Mouse (Mus musculus): Measurements from ENCODE around the gene Sp7. TPM values are rescaled to one million over a fixed set of nuclear protein-coding genes. Genes with fewer than 3 reads are reported as not detected.

Gene Sp7
- polyA plus RNA-seq, 1 experiment from 2014 or later, result 2.3 TPM

DNA sequence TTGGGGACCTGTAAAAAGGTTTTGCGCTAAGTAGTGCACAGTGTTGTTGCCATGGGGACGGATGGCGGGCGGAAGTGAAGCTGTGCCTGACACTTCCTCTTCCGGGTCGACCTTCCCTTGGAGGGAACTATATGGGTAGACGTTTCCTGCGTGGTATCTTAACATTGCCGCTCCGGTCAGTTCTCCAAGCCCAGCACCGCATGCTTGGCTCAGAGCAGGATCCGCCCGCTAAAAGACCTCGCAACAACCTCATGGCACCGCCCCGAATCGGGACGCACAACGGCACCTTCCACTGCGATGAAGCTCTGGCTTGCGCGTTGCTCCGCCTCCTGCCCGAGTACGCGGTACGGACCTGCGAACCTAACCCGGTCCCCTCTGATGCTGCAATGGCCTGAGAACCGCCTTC is 35.4 kb downstream of the Sp7 start, which contains the start of gene Myg1:
Gene Myg1 (plus strand): TSS at position 100 of the 406 bp plus-strand sequence.
- H3K9me3 ChIP-seq (ENCODE audit: control insufficient read depth, low read length), result no peaks in the 10 kb centered on the region
- H3K4me1 ChIP-seq (ENCODE audit: control insufficient read depth, insufficient read depth, low read length), result peaks cover 17% of the 10 kb centered on the region
- peak within 1 kb of the TSS; percentile 78 for H3K4me3 ChIP-seq (ENCODE audit: low read depth, low read length)
- under 1% methylated on average over 30 of the region's 30 CpGs for WGBS
- H3K27me3 ChIP-seq (ENCODE audit: control insufficient read depth, insufficient read depth, low read length), result no peaks in the 10 kb centered on the region
- H3K27ac ChIP-seq (replicated peaks; ENCODE audit: low read depth, low read length), result peak within 1 kb of the TSS; percentile 43; the same call in 1 of the 2 replicates
- peak; percentile 90 for DNase-seq (ENCODE audit: low spot score)
- ATAC-seq (ENCODE audit: insufficient number of reproducible peaks, low FRiP score, low TSS enrichment, low read depth), result peak; percentile 90
- H3K4me2 ChIP-seq (ENCODE audit: low read depth, severe bottlenecking), result peak within 1 kb of the TSS; percentile 53
- peaks cover 26% of the 10 kb centered on the region for H3K36me3 ChIP-seq (ENCODE audit: control insufficient read depth, insufficient read depth, low read length)
- H3K9ac ChIP-seq (ENCODE audit: low read length), result peak within 1 kb of the TSS; percentile 61

DNA sequence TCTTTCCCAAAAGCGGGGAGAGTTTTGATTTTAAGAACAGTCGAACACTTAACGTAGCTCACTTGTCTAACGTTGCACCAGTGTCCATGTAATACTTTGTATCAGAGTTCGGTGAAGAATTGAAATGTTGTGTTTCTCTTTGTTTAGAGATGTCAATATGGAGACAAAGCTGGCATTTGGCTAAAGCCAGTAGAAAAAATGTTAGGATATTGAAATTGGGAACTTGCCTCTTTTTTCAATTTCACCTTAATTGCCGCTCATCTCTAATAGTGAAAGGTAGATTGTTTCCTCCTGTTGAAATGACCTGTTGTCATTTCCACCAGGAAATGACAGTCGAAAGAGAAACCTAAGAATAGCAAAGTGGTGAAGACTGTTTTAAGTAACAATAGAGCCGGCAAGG is 40.1 kb downstream of the Sp7 start:
- Histone ChIP-seq H3K36me3 (ENCODE audit: control insufficient read depth, insufficient read depth, low read length) (peaks cover 23% of the 10 kb centered on the region), H3K4me1 (ENCODE audit: control insufficient read depth, insufficient read depth, low read length) (peaks cover 6% of the 10 kb centered on the region), H3K9ac (ENCODE audit: low read length) (peak overlapping the region; percentile 81), H3K27me3 (ENCODE audit: control insufficient read depth, insufficient read depth, low read length) (no peaks in the 10 kb centered on the region), H3K4me3 (ENCODE audit: low read depth, low read length) (peak overlapping the region; percentile 93), H3K9me3 (ENCODE audit: control insufficient read depth, low read length) (no peaks in the 10 kb centered on the region), H3K27ac (replicated peaks; ENCODE audit: low read depth, low read length) (no peak overlapping the region), H3K4me2 (ENCODE audit: low read depth, severe bottlenecking) (peak overlapping the region; percentile 90)
- WGBS, result 69% methylated on average over 8 of the region's 8 CpGs
- DNase-seq (ENCODE audit: low spot score), result no peak
- ATAC-seq (ENCODE audit: insufficient number of reproducible peaks, low FRiP score, low TSS enrichment, low read depth), result no peak

DNA sequence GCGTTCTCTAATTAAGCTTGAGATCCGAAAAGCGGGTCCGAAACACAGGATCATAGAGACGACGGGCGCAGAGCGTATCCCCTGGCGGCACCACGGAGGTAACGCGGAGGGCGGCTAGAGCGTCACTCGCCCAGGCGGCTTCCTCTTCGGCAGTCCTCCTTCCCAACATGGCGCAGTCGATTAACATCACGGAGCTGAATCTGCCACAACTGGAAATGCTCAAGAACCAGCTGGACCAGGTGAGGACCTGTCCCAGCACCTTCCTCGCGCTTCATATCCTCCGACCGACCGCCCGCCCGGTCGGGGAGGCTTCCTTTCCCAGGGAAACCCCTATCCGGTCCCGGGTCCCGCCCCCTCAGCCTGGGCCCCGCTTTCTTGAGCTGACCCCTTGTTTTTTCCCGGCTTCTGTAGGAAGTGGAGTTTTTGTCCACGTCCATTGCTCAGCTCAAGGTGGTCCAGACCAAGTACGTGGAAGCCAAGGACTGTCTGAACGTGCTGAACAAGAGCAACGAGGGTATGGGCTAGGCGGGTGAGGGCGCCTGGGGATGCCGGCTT is 40.9 kb downstream of the Sp7 start, which contains the start of gene Pfdn5:
Gene Pfdn5 (plus strand): TSS at position 95 of the 555 bp plus-strand sequence.
- Histone ChIP-seq H3K4me1 (ENCODE audit: control insufficient read depth, insufficient read depth, low read length) (peaks cover 6% of the 10 kb centered on the region), H3K4me3 (ENCODE audit: low read depth, low read length) (peak within 1 kb of the TSS; percentile 93), H3K9me3 (ENCODE audit: control insufficient read depth, low read length) (no peaks in the 10 kb centered on the region), H3K27me3 (ENCODE audit: control insufficient read depth, insufficient read depth, low read length) (no peaks in the 10 kb centered on the region), H3K27ac (replicated peaks; ENCODE audit: low read depth, low read length) (peak within 1 kb of the TSS; percentile 72), H3K36me3 (ENCODE audit: control insufficient read depth, insufficient read depth, low read length) (peaks cover 24% of the 10 kb centered on the region), H3K4me2 (ENCODE audit: low read depth, severe bottlenecking) (peak within 1 kb of the TSS; percentile 90), H3K9ac (ENCODE audit: low read length) (peak within 1 kb of the TSS; percentile 81)
- peak; percentile 86 for DNase-seq (ENCODE audit: low spot score)
- under 1% methylated on average over 40 of the region's 40 CpGs for WGBS
- ATAC-seq (ENCODE audit: insufficient number of reproducible peaks, low FRiP score, low TSS enrichment, low read depth), result peak; percentile 85

DNA sequence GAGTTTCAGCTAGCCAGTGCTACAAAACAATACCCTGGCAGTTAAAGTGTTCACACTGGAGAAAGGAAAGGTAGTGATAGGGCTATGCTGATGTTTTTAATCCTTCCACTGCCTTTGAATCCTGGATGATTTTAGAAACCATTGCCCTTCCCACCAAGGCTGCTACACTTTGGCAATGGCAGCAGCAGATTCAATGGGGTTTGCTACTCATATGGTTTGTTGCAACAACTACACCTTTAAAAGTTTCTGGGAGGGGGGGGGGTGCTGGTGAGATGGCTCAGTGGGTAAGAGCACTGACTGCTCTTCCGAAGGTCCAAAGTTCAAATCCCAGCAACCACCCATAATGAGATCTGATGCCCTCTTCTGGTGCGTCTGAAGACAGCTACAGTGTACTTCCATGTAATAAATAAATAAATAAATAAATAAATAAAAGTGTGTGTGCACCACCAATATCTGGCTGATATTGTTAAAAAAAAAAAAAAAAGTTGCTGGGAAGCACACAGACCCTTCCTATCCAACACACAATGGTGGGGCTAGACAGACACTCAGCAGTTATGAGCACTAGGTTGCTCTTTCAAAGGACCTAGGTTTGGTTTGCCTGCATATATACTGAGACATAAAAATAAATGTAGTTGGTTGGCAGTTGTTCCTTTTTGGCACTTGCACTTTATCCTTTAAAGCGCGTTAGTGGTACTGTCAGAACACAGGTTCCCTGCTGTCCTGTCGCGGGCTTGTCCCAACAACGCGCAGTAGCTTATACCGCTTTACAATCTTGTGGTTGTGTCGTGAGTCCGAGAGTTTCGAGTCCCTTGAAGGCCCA is 42.1 kb downstream of the Sp7 start:
- DNase-seq (ENCODE audit: low spot score) (peak; percentile 32), ATAC-seq (ENCODE audit: insufficient number of reproducible peaks, low FRiP score, low TSS enrichment, low read depth) (no peak)
- no peak overlapping the region for H3K27ac ChIP-seq (replicated peaks; ENCODE audit: low read depth, low read length)
- H3K4me3 ChIP-seq (ENCODE audit: low read depth, low read length), result no peak overlapping the region; the same call in 1 of the 2 replicates
- H3K27me3 ChIP-seq (ENCODE audit: control insufficient read depth, insufficient read depth, low read length), result no peaks in the 10 kb centered on the region
- 77% methylated on average over 12 of the region's 12 CpGs for WGBS
- H3K4me2 ChIP-seq (ENCODE audit: low read depth, severe bottlenecking), result peak overlapping the region; percentile 90; the same call in 1 of the 2 replicates
- H3K36me3 ChIP-seq (ENCODE audit: control insufficient read depth, insufficient read depth, low read length), result peaks cover 24% of the 10 kb centered on the region
- peaks cover 6% of the 10 kb centered on the region for H3K4me1 ChIP-seq (ENCODE audit: control insufficient read depth, insufficient read depth, low read length)
- no peak overlapping the region for H3K9ac ChIP-seq (ENCODE audit: low read length)
- no peaks in the 10 kb centered on the region for H3K9me3 ChIP-seq (ENCODE audit: control insufficient read depth, low read length)

DNA sequence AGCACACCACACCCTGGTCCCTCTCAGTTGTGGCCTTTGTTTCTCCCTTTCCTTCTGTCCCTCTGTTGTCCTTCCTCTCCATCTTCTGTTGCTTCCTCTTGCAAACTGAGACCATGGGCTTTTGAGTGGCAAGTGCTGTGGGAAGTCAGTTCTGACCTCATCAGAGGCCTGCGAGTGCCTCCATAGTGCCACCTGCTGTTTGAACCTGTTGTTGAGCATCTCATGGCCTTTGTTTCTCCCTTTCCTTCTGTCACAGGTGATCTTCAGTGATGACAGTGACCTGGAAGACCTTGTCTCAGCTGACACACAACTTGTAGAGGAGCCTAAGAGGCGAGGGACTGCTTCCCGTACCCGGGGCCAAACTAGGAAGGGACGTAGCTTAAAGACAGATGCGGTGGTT is 50.7 kb downstream of the Sp7 start:
- 93% methylated on average over 6 of the region's 6 CpGs for WGBS
- H3K9me3 ChIP-seq (ENCODE audit: control insufficient read depth, low read length), result no peaks in the 10 kb centered on the region
- peaks cover 40% of the 10 kb centered on the region for H3K36me3 ChIP-seq (ENCODE audit: control insufficient read depth, insufficient read depth, low read length)
- H3K4me3 ChIP-seq (ENCODE audit: low read depth, low read length), result no peak overlapping the region
- no peak overlapping the region for H3K27ac ChIP-seq (replicated peaks; ENCODE audit: low read depth, low read length)
- DNase-seq (ENCODE audit: low spot score) (peak; percentile 65), ATAC-seq (ENCODE audit: insufficient number of reproducible peaks, low FRiP score, low TSS enrichment, low read depth) (no peak)
- H3K4me1 ChIP-seq (ENCODE audit: control insufficient read depth, insufficient read depth, low read length), result no peaks in the 10 kb centered on the region
- H3K27me3 ChIP-seq (ENCODE audit: control insufficient read depth, insufficient read depth, low read length), result no peaks in the 10 kb centered on the region
- H3K9ac ChIP-seq (ENCODE audit: low read length), result no peak overlapping the region
- no peak overlapping the region for H3K4me2 ChIP-seq (ENCODE audit: low read depth, severe bottlenecking)

DNA sequence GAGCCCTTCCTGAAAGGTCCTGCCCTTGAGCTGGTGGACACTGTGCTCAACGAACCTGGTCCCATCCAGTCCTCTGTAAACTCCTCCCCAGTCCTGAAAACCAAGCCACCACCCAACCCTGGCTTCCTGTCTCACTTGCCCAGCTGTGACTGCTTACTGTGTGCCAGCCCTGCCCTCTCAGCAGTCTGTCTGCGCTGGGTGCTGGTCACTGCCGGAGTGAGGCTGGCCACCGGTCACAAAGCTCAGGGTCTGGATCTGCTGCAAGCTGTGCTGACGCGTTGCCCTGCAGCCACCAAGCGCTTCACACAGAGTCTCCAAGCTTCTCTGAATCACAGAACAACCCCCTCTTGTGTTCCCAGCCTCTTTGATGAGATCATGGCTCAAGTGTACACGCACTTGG is 51.7 kb downstream of the Sp7 start:
- DNase-seq (ENCODE audit: low spot score) (no peak), ATAC-seq (ENCODE audit: insufficient number of reproducible peaks, low FRiP score, low TSS enrichment, low read depth) (no peak)
- 95% methylated on average over 8 of the region's 8 CpGs for WGBS
- Histone ChIP-seq H3K9ac (ENCODE audit: low read length) (no peak overlapping the region), H3K27me3 (ENCODE audit: control insufficient read depth, insufficient read depth, low read length) (no peaks in the 10 kb centered on the region), H3K4me1 (ENCODE audit: control insufficient read depth, insufficient read depth, low read length) (no peaks in the 10 kb centered on the region), H3K27ac (replicated peaks; ENCODE audit: low read depth, low read length) (no peak overlapping the region), H3K36me3 (ENCODE audit: control insufficient read depth, insufficient read depth, low read length) (peaks cover 39% of the 10 kb centered on the region), H3K9me3 (ENCODE audit: control insufficient read depth, low read length) (no peaks in the 10 kb centered on the region), H3K4me3 (ENCODE audit: low read depth, low read length) (no peak overlapping the region), H3K4me2 (ENCODE audit: low read depth, severe bottlenecking) (no peak overlapping the region)

DNA sequence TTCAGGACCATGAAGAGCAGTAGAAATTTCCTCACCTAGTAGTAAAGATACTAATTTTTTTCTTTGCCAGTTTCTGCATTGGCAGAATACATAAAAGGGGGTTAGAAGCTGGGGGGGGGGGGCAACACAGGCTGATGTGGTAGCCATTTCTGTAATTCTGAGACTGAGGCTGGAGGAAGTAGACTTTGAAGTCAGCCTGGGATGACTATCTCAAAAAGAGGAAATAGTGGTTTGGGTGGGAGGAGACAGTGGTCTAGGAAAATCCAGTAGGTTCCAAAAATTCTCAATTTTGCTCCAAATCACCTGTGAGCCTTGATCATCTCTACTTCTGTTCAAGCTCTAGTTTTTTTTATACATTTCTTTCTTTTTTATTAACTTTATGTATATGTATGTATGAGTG is 55.5 kb downstream of the Sp7 start:
- Histone ChIP-seq H3K4me3 (ENCODE audit: low read depth, low read length) (no peak overlapping the region), H3K27me3 (ENCODE audit: control insufficient read depth, insufficient read depth, low read length) (no peaks in the 10 kb centered on the region), H3K9me3 (ENCODE audit: control insufficient read depth, low read length) (no peaks in the 10 kb centered on the region), H3K4me2 (ENCODE audit: low read depth, severe bottlenecking) (no peak overlapping the region), H3K36me3 (ENCODE audit: control insufficient read depth, insufficient read depth, low read length) (peaks cover 34% of the 10 kb centered on the region; the same call in 1 of the 2 replicates), H3K9ac (ENCODE audit: low read length) (no peak overlapping the region), H3K4me1 (ENCODE audit: control insufficient read depth, insufficient read depth, low read length) (no peaks in the 10 kb centered on the region), H3K27ac (replicated peaks; ENCODE audit: low read depth, low read length) (no peak overlapping the region)
- ATAC-seq (ENCODE audit: insufficient number of reproducible peaks, low FRiP score, low TSS enrichment, low read depth), result no peak
- DNase-seq (ENCODE audit: low spot score), result no peak

DNA sequence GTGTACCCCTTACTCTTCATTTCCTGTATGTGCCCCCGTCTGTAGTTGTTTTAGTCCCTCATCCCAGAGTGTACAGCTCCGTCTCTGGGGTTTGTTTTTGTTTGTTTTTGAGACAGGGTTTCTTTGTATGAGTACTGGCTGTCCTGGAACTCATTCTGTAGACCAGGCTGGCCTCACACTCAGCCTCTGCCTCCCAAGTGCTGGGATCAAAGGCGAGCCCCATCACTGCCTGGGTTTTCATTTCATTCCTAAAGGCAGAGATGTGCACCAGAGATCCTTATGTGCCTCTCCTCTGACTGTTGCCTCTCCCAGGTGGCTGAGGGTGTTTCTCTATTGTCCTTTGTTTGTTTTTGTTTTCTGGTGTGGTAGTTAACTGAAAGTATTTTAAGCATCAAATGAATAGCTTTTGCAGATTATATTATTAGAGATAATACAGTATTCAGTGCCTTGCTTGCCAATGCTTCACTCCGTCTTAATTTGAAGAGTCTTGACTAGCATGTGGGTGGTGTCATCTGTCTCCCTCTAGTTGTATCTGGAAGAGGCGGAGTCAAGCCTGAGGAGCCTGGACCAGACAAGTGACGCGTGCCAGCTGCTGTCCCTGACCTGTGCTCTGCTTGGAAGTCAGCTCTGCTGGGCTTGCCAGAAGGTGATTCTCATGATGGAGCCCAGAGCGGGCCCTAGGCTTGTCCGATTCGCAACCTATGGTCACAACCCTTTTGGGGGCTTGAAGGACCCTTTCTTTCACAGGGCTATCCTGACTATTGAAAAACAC is 56.7 kb downstream of the Sp7 start:
- Histone ChIP-seq H3K9ac (ENCODE audit: low read length) (no peak overlapping the region), H3K36me3 (ENCODE audit: control insufficient read depth, insufficient read depth, low read length) (peaks cover 38% of the 10 kb centered on the region), H3K4me2 (ENCODE audit: low read depth, severe bottlenecking) (no peak overlapping the region), H3K27ac (replicated peaks; ENCODE audit: low read depth, low read length) (no peak overlapping the region), H3K27me3 (ENCODE audit: control insufficient read depth, insufficient read depth, low read length) (no peaks in the 10 kb centered on the region), H3K4me1 (ENCODE audit: control insufficient read depth, insufficient read depth, low read length) (no peaks in the 10 kb centered on the region), H3K9me3 (ENCODE audit: control insufficient read depth, low read length) (no peaks in the 10 kb centered on the region), H3K4me3 (ENCODE audit: low read depth, low read length) (no peak overlapping the region)
- ATAC-seq (ENCODE audit: insufficient number of reproducible peaks, low FRiP score, low TSS enrichment, low read depth) (no peak), DNase-seq (ENCODE audit: low spot score) (no peak)
- WGBS, result 80% methylated on average over 10 of the region's 10 CpGs
